Comparison of ENCODE assay signal across 41 mouse cellular contexts in the genomic region with DNA sequence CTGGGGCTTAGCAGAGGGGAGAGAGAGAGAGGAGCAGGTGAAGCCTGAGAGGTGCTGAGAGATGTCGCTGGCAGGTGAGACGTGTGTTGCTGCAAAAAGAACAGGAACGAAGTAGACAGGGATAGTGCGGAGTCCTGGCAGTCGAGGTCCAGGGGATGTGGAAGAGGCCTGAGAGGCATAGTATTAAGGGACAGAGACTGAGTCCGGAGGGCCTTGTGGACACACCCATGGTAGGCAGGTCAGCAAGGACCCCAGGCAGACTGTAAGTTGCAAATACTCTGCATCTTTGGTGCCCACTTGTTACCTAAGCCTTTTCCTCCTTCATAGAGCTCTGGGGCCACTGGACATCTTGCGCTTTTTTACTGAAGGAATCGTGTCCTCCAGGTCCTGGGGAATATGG. TPM values are rescaled to one million over a fixed set of nuclear protein-coding genes. Genes with fewer than 3 reads are reported as not detected.
DNase-seq lines count a peak whose midpoint lies in the region; ATAC-seq and TF ChIP-seq lines count a peak whose summit lies in the region.
"Had no signal": no experiment of that assay in that cellular context is flagged by ENCODE, and none has a peak within 500 bp of the region (broad histone marks: within the 10 kb centered on the region; RNA-seq: fewer than 3 reads in every experiment).

No protein-coding gene starts in this region.

- H3K9me3 ChIP-seq in heart, embryonic 13.5 days, result no peaks in the 10 kb centered on the region
- no peaks in the 10 kb centered on the region for H3K9me3 ChIP-seq in megakaryocyte, embryonic 14.5 days
- no peaks in the 10 kb centered on the region for H3K9me3 ChIP-seq in liver, embryonic 16.5 days (replicated peaks; ENCODE audit: control insufficient read depth, low read length)
- H3K9me3 ChIP-seq in hindbrain, embryonic 12.5 days (replicated peaks), result no peaks in the 10 kb centered on the region
- H3K9me3 ChIP-seq: embryonic facial prominence, embryonic 13.5 days; forebrain, embryonic 10.5 days; forebrain, embryonic 15.5 days; G1E; hindbrain, embryonic 13.5 days; midbrain, embryonic 13.5 days; neural tube, embryonic 15.5 days had no signal

- H3K27ac ChIP-seq in gastrocnemius, adult 2 months, result no peak overlapping the region
- H3K27ac ChIP-seq in heart, embryonic 13.5 days (replicated peaks), result peak overlapping the region; percentile 54
- peak overlapping the region; percentile 42; the same call in 1 of the 2 replicates for H3K27ac ChIP-seq in liver, embryonic 16.5 days (ENCODE audit: low read length)
- no peak overlapping the region for H3K27ac ChIP-seq in hindbrain, embryonic 12.5 days
- H3K27ac ChIP-seq: embryonic facial prominence, embryonic 13.5 days; forebrain, embryonic 10.5 days; forebrain, embryonic 15.5 days; hindbrain, embryonic 13.5 days; macrophage; midbrain, embryonic 13.5 days; neural tube, embryonic 15.5 days had no signal

- DNase-seq in gastrocnemius, adult 2 months, result peak; percentile 17
- DNase-seq in gastrocnemius, postnatal 10 days, result no peak
- no peak for DNase-seq in heart, adult 8-10 months (ENCODE audit: low spot score)
- DNase-seq: adrenal gland, postnatal 10 days; cerebellum, adult 8-10 months; cerebellum, postnatal 25 days; kidney, adult 9 months; kidney, postnatal 10 days; layer of hippocampus, postnatal 36 days; left cerebral cortex, postnatal 4 days; lung, adult 2 months; lung, postnatal 10 days; retina, postnatal 1 day; right cerebral cortex, postnatal 14 days; thymus, postnatal 14 days had no signal

- peaks cover 82% of the 10 kb centered on the region for H3K4me1 ChIP-seq in heart, embryonic 13.5 days
- peaks cover 100% of the 10 kb centered on the region for H3K4me1 ChIP-seq in megakaryocyte, embryonic 14.5 days
- peaks cover 61% of the 10 kb centered on the region for H3K4me1 ChIP-seq in liver, embryonic 16.5 days (ENCODE audit: control insufficient read depth, low read depth, low read length)
- H3K4me1 ChIP-seq in hindbrain, embryonic 12.5 days, result peaks cover 52% of the 10 kb centered on the region

- H3K9ac ChIP-seq in heart, embryonic 13.5 days, result 0 out of 2 replicates have a peak overlapping the region, but pooled peaks have one; percentile 9
- no peak overlapping the region for H3K9ac ChIP-seq in liver, embryonic 16.5 days (ENCODE audit: low read depth, low read length)
- H3K9ac ChIP-seq in hindbrain, embryonic 12.5 days, result no peak overlapping the region
- H3K9ac ChIP-seq: forebrain, embryonic 15.5 days; midbrain, embryonic 13.5 days; neural tube, embryonic 15.5 days had no signal

- no peak for TF ChIP-seq CTCF in gastrocnemius, adult 2 months (IDR thresholded peaks at IDR 0.05)

- WGBS in heart, embryonic 13.5 days, result 82% methylated on average over 8 of the region's 8 CpGs
- 90% methylated on average over 8 of the region's 8 CpGs for WGBS in liver, embryonic 16.5 days (ENCODE audit: insufficient replicate concordance)
- WGBS in hindbrain, embryonic 12.5 days, result 96% methylated on average over 8 of the region's 8 CpGs

- intact Hi-C loops in gastrocnemius, adult 2 months (cut with DNase I), result no loop called here

- no peak overlapping the region for H3K4me2 ChIP-seq in heart, embryonic 13.5 days
- no peak overlapping the region for H3K4me2 ChIP-seq in liver, embryonic 16.5 days (ENCODE audit: low read depth, low read length)
- no peak overlapping the region for H3K4me2 ChIP-seq in hindbrain, embryonic 12.5 days (replicated peaks)
- H3K4me2 ChIP-seq: embryonic facial prominence, embryonic 13.5 days; forebrain, embryonic 15.5 days; hindbrain, embryonic 13.5 days; midbrain, embryonic 13.5 days; neural tube, embryonic 15.5 days had no signal

- no peaks in the 10 kb centered on the region for H3K27me3 ChIP-seq in heart, embryonic 13.5 days (replicated peaks)
- no peaks in the 10 kb centered on the region for H3K27me3 ChIP-seq in megakaryocyte, embryonic 14.5 days (replicated peaks)
- H3K27me3 ChIP-seq in liver, embryonic 16.5 days (ENCODE audit: control insufficient read depth, insufficient read depth, low read depth, low read length), result no peaks in the 10 kb centered on the region
- peaks cover 36% of the 10 kb centered on the region for H3K27me3 ChIP-seq in hindbrain, embryonic 12.5 days
- H3K27me3 ChIP-seq: embryonic facial prominence, embryonic 13.5 days; forebrain, embryonic 15.5 days; neural tube, embryonic 15.5 days; Patski had no signal

- H3K36me3 ChIP-seq in heart, embryonic 13.5 days, result peaks cover 32% of the 10 kb centered on the region
- H3K36me3 ChIP-seq in megakaryocyte, embryonic 14.5 days (replicated peaks; ENCODE audit: low read length), result peaks cover 85% of the 10 kb centered on the region
- peaks cover 48% of the 10 kb centered on the region for H3K36me3 ChIP-seq in liver, embryonic 16.5 days (ENCODE audit: control insufficient read depth, insufficient read depth)
- H3K36me3 ChIP-seq in hindbrain, embryonic 12.5 days, result peaks cover 24% of the 10 kb centered on the region

- ATAC-seq in heart, embryonic 13.5 days (ENCODE audit: extremely low read depth, insufficient number of reproducible peaks, low FRiP score, low TSS enrichment), result no peak
- no peak for ATAC-seq in megakaryocyte, adult 5-6 weeks (ENCODE audit: poor library complexity, severe bottlenecking)
- ATAC-seq in liver, embryonic 16.5 days (ENCODE audit: low read depth), result no peak
- ATAC-seq in hindbrain, embryonic 12.5 days (ENCODE audit: low FRiP score), result no peak
- ATAC-seq: forebrain, embryonic 15.5 days; intestine, embryonic 16.5 days; midbrain, embryonic 13.5 days; Patski had no signal

- no peak overlapping the region for H3K4me3 ChIP-seq in gastrocnemius, adult 2 months
- H3K4me3 ChIP-seq in heart, embryonic 13.5 days, result no peak overlapping the region
- peak overlapping the region; percentile 50 for H3K4me3 ChIP-seq in megakaryocyte, embryonic 14.5 days (replicated peaks)
- H3K4me3 ChIP-seq in liver, embryonic 16.5 days (ENCODE audit: low read depth, low read length), result no peak overlapping the region
- no peak overlapping the region for H3K4me3 ChIP-seq in hindbrain, embryonic 12.5 days
- H3K4me3 ChIP-seq: embryonic facial prominence, embryonic 13.5 days; forebrain, embryonic 10.5 days; forebrain, embryonic 15.5 days; hindbrain, embryonic 13.5 days; midbrain, embryonic 13.5 days; neural tube, embryonic 15.5 days had no signal

RNA-seq across cellular contexts. Expression of a gene that starts 9.9 kb away (rescaled TPM):
- total RNA-seq in gastrocnemius, adult 2 months (2021), result 10 to 100 TPM; 14.9 to 23.8 TPM
- 1 to 10 TPM; 8.8 to 9.6 TPM for total RNA-seq in gastrocnemius, postnatal 10 days (2021)
- 17.6 and 21.7 TPM in 2 replicates for polyA plus RNA-seq in heart, embryonic 13.5 days (2015; fragmentation: Nextera tagmentation; extraction: Ambion mirVana)
- total RNA-seq in heart, adult 8-10 months (2022), result 10 to 100 TPM; 27.3 to 35.9 (median 33.9) TPM
- polyA plus RNA-seq in megakaryocyte, embryonic 14.5 days (2012; ENCODE audit: insufficient read depth, low replicate concordance), result 26.5 and 40.1 TPM in 2 replicates
- total RNA-seq in megakaryocyte, adult 5-6 weeks (2015), result 9.7 and 10.1 TPM in 2 replicates
- total RNA-seq in megakaryocyte, adult 5-6 weeks (2017), result 18.2 and 20.9 TPM in 2 replicates
- 43.3 and 44.6 TPM in 2 replicates for polyA plus RNA-seq in liver, embryonic 16.5 days (2015; fragmentation: Nextera tagmentation; extraction: Ambion mirVana)
- 11.4 and 12.0 TPM in 2 replicates for polyA plus RNA-seq in hindbrain, embryonic 12.5 days (2016; fragmentation: Nextera tagmentation; extraction: Ambion mirVana)

RNA-seq across cellular contexts. Expression of a gene that starts 18.5 kb away (rescaled TPM):
- total RNA-seq in gastrocnemius, adult 2 months (2021), result under 1 TPM; 0.87 to 0.95 TPM
- under 1 TPM; 0.32 to 0.52 TPM for total RNA-seq in gastrocnemius, postnatal 10 days (2021)
- polyA plus RNA-seq in heart, embryonic 13.5 days (2015; fragmentation: Nextera tagmentation; extraction: Ambion mirVana), result 0.37 and 0.55 TPM in 2 replicates
- total RNA-seq in heart, adult 8-10 months (2022), result under 1 TPM in 3 of 4 experiments, not detected in 1; 0.22 to 0.87 (median 0.47) TPM
- 4.6 and 27.1 TPM in 2 replicates for polyA plus RNA-seq in megakaryocyte, embryonic 14.5 days (2012; ENCODE audit: insufficient read depth, low replicate concordance)
- total RNA-seq in megakaryocyte, adult 5-6 weeks (2015), result not detected in 2 replicates
- not detected in 2 replicates for total RNA-seq in megakaryocyte, adult 5-6 weeks (2017)
- polyA plus RNA-seq in liver, embryonic 16.5 days (2015; fragmentation: Nextera tagmentation; extraction: Ambion mirVana), result 0.95 and 1.7 TPM in 2 replicates
- 0.43 and 1.4 TPM in 2 replicates for polyA plus RNA-seq in hindbrain, embryonic 12.5 days (2016; fragmentation: Nextera tagmentation; extraction: Ambion mirVana)
- polyA plus RNA-seq: macrophage, Patski had no signal

RNA-seq across cellular contexts. Expression of a gene that starts 25.0 kb away (rescaled TPM):
- total RNA-seq in gastrocnemius, adult 2 months (2021), result not detected
- not detected for total RNA-seq in gastrocnemius, postnatal 10 days (2021)
- polyA plus RNA-seq in heart, embryonic 13.5 days (2015; fragmentation: Nextera tagmentation; extraction: Ambion mirVana), result 0.31 TPM in 1 of 2 replicates, not detected in the other
- total RNA-seq in heart, adult 8-10 months (2022), result not detected
- polyA plus RNA-seq in megakaryocyte, embryonic 14.5 days (2012; ENCODE audit: insufficient read depth, low replicate concordance), result not detected in 2 replicates
- total RNA-seq in megakaryocyte, adult 5-6 weeks (2015), result not detected in 2 replicates
- total RNA-seq in megakaryocyte, adult 5-6 weeks (2017), result 0.18 TPM in 1 of 2 replicates, not detected in the other
- 0.14 TPM in 1 of 2 replicates, not detected in the other for polyA plus RNA-seq in liver, embryonic 16.5 days (2015; fragmentation: Nextera tagmentation; extraction: Ambion mirVana)
- not detected in 2 replicates for polyA plus RNA-seq in hindbrain, embryonic 12.5 days (2016; fragmentation: Nextera tagmentation; extraction: Ambion mirVana)
- total RNA-seq: adrenal gland, postnatal 10 days; G1E; gastrocnemius, adult 18-20 months; gastrocnemius, postnatal 4 days; layer of hippocampus, postnatal 36 days; left cerebral cortex, postnatal 4 days; monocyte, adult 5-6 weeks had no signal
- polyA plus RNA-seq: forebrain, embryonic 15.5 days; frontal cortex, adult 2 months; G1E; heart, postnatal 0 days; hindbrain, embryonic 13.5 days; intestine, embryonic 16.5 days; large intestine, adult 2 months; limb, embryonic 14.5 days; lung, adult 2 months; macrophage; midbrain, embryonic 13.5 days; neural tube, embryonic 15.5 days; Patski; small intestine, adult 2 months; stomach, embryonic 14.5 days; testis, adult 2 months; urinary bladder, adult 2 months had no signal

RNA-seq across cellular contexts. Expression of a gene that starts 25.5 kb away (rescaled TPM):
- 10 to 100 TPM in 1 of 2 experiments, 1 to 10 TPM in 1; 7.7 to 10.6 TPM for total RNA-seq in gastrocnemius, adult 2 months (2021)
- 10 to 100 TPM in 1 of 2 experiments, 1 to 10 TPM in 1; 9.6 to 10.2 TPM for total RNA-seq in gastrocnemius, postnatal 10 days (2021)
- 41.3 and 48.0 TPM in 2 replicates for polyA plus RNA-seq in heart, embryonic 13.5 days (2015; fragmentation: Nextera tagmentation; extraction: Ambion mirVana)
- 10 to 100 TPM in 1 of 4 experiments, 1 to 10 TPM in 3; 7.0 to 10.6 (median 9.1) TPM for total RNA-seq in heart, adult 8-10 months (2022)
- 8.5 and 30.7 TPM in 2 replicates for polyA plus RNA-seq in megakaryocyte, embryonic 14.5 days (2012; ENCODE audit: insufficient read depth, low replicate concordance)
- 17.6 and 18.3 TPM in 2 replicates for total RNA-seq in megakaryocyte, adult 5-6 weeks (2015)
- total RNA-seq in megakaryocyte, adult 5-6 weeks (2017), result 15.2 and 15.6 TPM in 2 replicates
- polyA plus RNA-seq in liver, embryonic 16.5 days (2015; fragmentation: Nextera tagmentation; extraction: Ambion mirVana), result 35.6 and 37.7 TPM in 2 replicates
- 55.8 and 66.6 TPM in 2 replicates for polyA plus RNA-seq in hindbrain, embryonic 12.5 days (2016; fragmentation: Nextera tagmentation; extraction: Ambion mirVana)

RNA-seq across cellular contexts. Expression of a gene that starts 25.8 kb away (rescaled TPM):
- 10 to 100 TPM; 32.8 to 40.4 TPM for total RNA-seq in gastrocnemius, adult 2 months (2021)
- 10 to 100 TPM; 36.4 to 36.7 TPM for total RNA-seq in gastrocnemius, postnatal 10 days (2021)
- polyA plus RNA-seq in heart, embryonic 13.5 days (2015; fragmentation: Nextera tagmentation; extraction: Ambion mirVana), result 15.6 and 19.1 TPM in 2 replicates
- total RNA-seq in heart, adult 8-10 months (2022), result 10 to 100 TPM; 39.2 to 43.9 (median 40.1) TPM
- polyA plus RNA-seq in megakaryocyte, embryonic 14.5 days (2012; ENCODE audit: insufficient read depth, low replicate concordance), result 42.9 and 56.6 TPM in 2 replicates
- total RNA-seq in megakaryocyte, adult 5-6 weeks (2015), result 25.5 and 41.7 TPM in 2 replicates
- 15.9 and 31.2 TPM in 2 replicates for total RNA-seq in megakaryocyte, adult 5-6 weeks (2017)
- polyA plus RNA-seq in liver, embryonic 16.5 days (2015; fragmentation: Nextera tagmentation; extraction: Ambion mirVana), result 10.4 and 11.2 TPM in 2 replicates
- polyA plus RNA-seq in hindbrain, embryonic 12.5 days (2016; fragmentation: Nextera tagmentation; extraction: Ambion mirVana), result 32.8 and 37.7 TPM in 2 replicates

Comparison
In these comparisons a context has a peak if more than half of its experiments do, and no peak if none do; other contexts are left out.
1. H3K27ac ChIP-seq: peak in heart, embryonic 13.5 days (single experiment) and liver, embryonic 16.5 days (single experiment); none in gastrocnemius, adult 2 months (single experiment) and hindbrain, embryonic 12.5 days (single experiment).